Mouse (Mus musculus) erythroblast, embryonic 14.5 days (primary cell): ENCODE data around the gene Dyrk3.

Source experiments
- GATA1 ChIP-seq: IDR thresholded peaks from 2 replicates; pipeline ENCODE4 v1.6.1; 2012; ENCODE audit warnings: low read length, inconsistent platforms, mixed read lengths
- TAL1 ChIP-seq: IDR thresholded peaks from 3 replicates; pipeline ENCODE4 v1.6.1; 2012; ENCODE audit warnings: low read length, inconsistent platforms, mixed read lengths

GRCm38 (mm10) chr1:131090261-131090660, 47.9 kb downstream of the Dyrk3 start:
- TF ChIP-seq TAL1 (no peak), GATA1 (no peak)
